8 mouse cellular contexts compared by ENCODE assay signal in genomic region chr12:85541153-85541552, GRCm38 (mm10). TPM values are rescaled to one million over a fixed set of nuclear protein-coding genes. Genes with fewer than 3 reads are reported as not detected.
DNase-seq lines count a peak whose midpoint lies in the region; ATAC-seq and TF ChIP-seq lines count a peak whose summit lies in the region.

No protein-coding gene starts in this region.

- H3K27me3 ChIP-seq in hindbrain, postnatal 0 days (ENCODE audit: insufficient read depth, low read length): no peaks in the 10 kb centered on the region
- no peaks in the 10 kb centered on the region for H3K27me3 ChIP-seq in hindbrain, embryonic 12.5 days
- no peaks in the 10 kb centered on the region for H3K27me3 ChIP-seq in heart, adult 2 months (ENCODE audit: control insufficient read depth, insufficient read depth, low read length)

- DNase-seq in hindbrain, postnatal 0 days (ENCODE audit: low spot score): peak; percentile 40
- DNase-seq in MN1 (ENCODE audit: low spot score): peak; percentile 79
- DNase-seq in heart, adult 2 months: peak; percentile 57 to 75
- peak; percentile 26 to 41 for DNase-seq in kidney, postnatal 4 days
- peak; percentile 27 for DNase-seq in skeletal muscle tissue, adult 2 months (ENCODE audit: low read depth, low spot score)
- no peak for DNase-seq in cerebellum, adult 9-11 months
- DNase-seq in embryo, embryonic 9.5 days (ENCODE audit: extremely low spot score): no peak

- H3K79me2 ChIP-seq in heart, adult 2 months (replicated peaks; ENCODE audit: control insufficient read depth, insufficient read depth, low read length): no peaks in the 10 kb centered on the region

- TF ChIP-seq POLR2A in heart, adult 2 months (IDR thresholded peaks at IDR 0.05; ENCODE audit: insufficient read depth, low read depth, low read length): no peak

- H3K27ac ChIP-seq in hindbrain, postnatal 0 days: no peak overlapping the region
- H3K27ac ChIP-seq in hindbrain, embryonic 12.5 days: no peak overlapping the region
- H3K27ac ChIP-seq in heart, adult 2 months: no peak overlapping the region

- TF ChIP-seq EP300 in heart, adult 2 months (IDR thresholded peaks at IDR 0.05; ENCODE audit: insufficient read depth, low read depth, low read length): no peak

- no peaks in the 10 kb centered on the region for H3K4me1 ChIP-seq in hindbrain, postnatal 0 days (ENCODE audit: insufficient read depth, low read length)
- peaks cover 3% of the 10 kb centered on the region; the same call in 1 of the 2 replicates for H3K4me1 ChIP-seq in hindbrain, embryonic 12.5 days
- peaks cover 4% of the 10 kb centered on the region for H3K4me1 ChIP-seq in heart, adult 2 months (ENCODE audit: control insufficient read depth, insufficient read depth, low read length)

- no peak for TF ChIP-seq CTCF in hindbrain, postnatal 0 days (IDR thresholded peaks at IDR 0.05; ENCODE audit: low read depth)
- TF ChIP-seq CTCF in heart, adult 2 months (IDR thresholded peaks at IDR 0.05): no peak

- H3K9me3 ChIP-seq in hindbrain, postnatal 0 days (ENCODE audit: low read length): no peaks in the 10 kb centered on the region
- H3K9me3 ChIP-seq in hindbrain, embryonic 12.5 days (replicated peaks): no peaks in the 10 kb centered on the region

- no peak overlapping the region for H3K4me3 ChIP-seq in hindbrain, postnatal 0 days (ENCODE audit: low read length)
- no peak overlapping the region for H3K4me3 ChIP-seq in hindbrain, embryonic 12.5 days
- H3K4me3 ChIP-seq in heart, adult 2 months: no peak overlapping the region

- H3K9ac ChIP-seq in hindbrain, postnatal 0 days (replicated peaks; ENCODE audit: low read length): no peak overlapping the region
- H3K9ac ChIP-seq in hindbrain, embryonic 12.5 days: no peak overlapping the region
- no peak overlapping the region for H3K9ac ChIP-seq in heart, adult 2 months (ENCODE audit: low read depth, low read length)

- intact Hi-C loops in heart, adult 2 months (cut with DNase I): no loop called here

- peak; percentile 51; the same call in 1 of the 2 replicates for ATAC-seq in hindbrain, postnatal 0 days
- no peak for ATAC-seq in hindbrain, embryonic 12.5 days (ENCODE audit: low FRiP score)

- H3K36me3 ChIP-seq in hindbrain, postnatal 0 days (ENCODE audit: insufficient read depth, low read length): no peaks in the 10 kb centered on the region
- H3K36me3 ChIP-seq in hindbrain, embryonic 12.5 days: no peaks in the 10 kb centered on the region
- H3K36me3 ChIP-seq in heart, adult 2 months (ENCODE audit: control insufficient read depth, insufficient read depth, low read length): no peaks in the 10 kb centered on the region

- H3K4me2 ChIP-seq in hindbrain, postnatal 0 days (ENCODE audit: low read depth, low read length): no peak overlapping the region
- no peak overlapping the region for H3K4me2 ChIP-seq in hindbrain, embryonic 12.5 days (replicated peaks)

- 37% methylated on average over 3 of the region's 3 CpGs for WGBS in hindbrain, postnatal 0 days
- WGBS in hindbrain, embryonic 12.5 days: 66% methylated on average over 3 of the region's 3 CpGs
- 20% methylated on average over 3 of the region's 3 CpGs for WGBS in heart, adult 2 months

RNA-seq across cellular contexts. Expression of gene Jdp2, which starts 57.7 kb away (rescaled TPM):
- 11.2 and 15.4 TPM in 2 replicates for total RNA-seq in hindbrain, postnatal 0 days (2014; rRNA removed)
- 0.68 and 0.89 TPM in 2 replicates for polyA plus RNA-seq in hindbrain, postnatal 0 days (2015; fragmentation: Nextera tagmentation; extraction: Ambion mirVana)
- polyA plus RNA-seq in hindbrain, embryonic 12.5 days (2016; fragmentation: Nextera tagmentation; extraction: Ambion mirVana): 0.90 and 1.1 TPM in 2 replicates
- 10 to 100 TPM in 1 of 2 experiments, 1 to 10 TPM in 1; 7.5 to 15.9 TPM for total RNA-seq in heart, adult 2 months (2021)
- polyA plus RNA-seq in heart, adult 2 months (2012; rRNA removed): 4.3 and 4.6 TPM in 2 replicates

Comparison
In these comparisons a context has a peak if more than half of its experiments do, and no peak if none do; other contexts are left out.
1. DNase-seq: peak in hindbrain, postnatal 0 days (single experiment), MN1 (single experiment), heart, adult 2 months (2 of 2), kidney, postnatal 4 days (2 of 2) and skeletal muscle tissue, adult 2 months (single experiment); none in cerebellum, adult 9-11 months (single experiment) and embryo, embryonic 9.5 days (single experiment).